Mouse (Mus musculus): Measurements from ENCODE around the gene Elk3.

- TF ChIP-seq CTCF (IDR thresholded peaks at IDR 0.05; ENCODE audit: low read depth), result peak; percentile 40; the same call in 1 of the 2 replicates
- no peak for TF ChIP-seq EP300 (optimal IDR thresholded peaks at IDR 0.05)
Measured at GRCm38 (mm10) chr10:93297774-93298173, 13.2 kb downstream of the Elk3 start.
